In the genomic region with DNA sequence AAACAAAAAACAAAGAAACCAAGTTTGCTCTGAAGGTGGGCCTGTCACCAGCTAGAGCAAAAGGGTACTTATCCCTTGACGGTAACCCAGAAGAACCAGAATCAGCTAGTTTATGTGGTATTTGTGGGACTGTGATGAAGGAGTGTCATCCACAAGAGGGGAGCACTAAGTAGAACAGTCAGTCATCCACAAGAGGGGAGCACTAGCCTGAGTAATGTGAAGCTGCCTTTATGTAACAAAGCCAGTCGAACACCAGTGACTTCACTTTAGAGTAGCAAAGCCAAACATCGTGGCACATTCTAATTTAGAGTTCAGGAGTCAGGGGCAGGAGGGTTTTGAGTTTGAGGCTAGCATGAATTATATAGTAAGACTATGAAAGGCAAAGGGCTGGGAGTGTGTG, we compare ENCODE assay signal across 12 mouse cellular contexts. TPM values are rescaled to one million over a fixed set of nuclear protein-coding genes. Genes with fewer than 3 reads are reported as not detected.
DNase-seq lines count a peak whose midpoint lies in the region; TF ChIP-seq lines count a peak whose summit lies in the region.
"Had no signal": no experiment of that assay in that cellular context is flagged by ENCODE, and none has a peak within 500 bp of the region (broad histone marks: within the 10 kb centered on the region; RNA-seq: fewer than 3 reads in every experiment).

No protein-coding gene starts in this region.

- H3K36me3 ChIP-seq in thymus, adult 2 months (ENCODE audit: control insufficient read depth, insufficient read depth, low read length): no peaks in the 10 kb centered on the region
- H3K36me3 ChIP-seq: liver, embryonic 13.5 days had no signal

- 68% methylated on average over 3 of the region's 3 CpGs for WGBS in thymus, adult 2 months

- peak; percentile 19 for DNase-seq in adrenal gland, postnatal 10 days
- no peak for DNase-seq in adrenal gland, adult 8-10 months
- peak; percentile 53 to 59 for DNase-seq in layer of hippocampus, adult 2 months (ENCODE audit: low spot score in 2 of 2)
- DNase-seq in layer of hippocampus, adult 9-10 months (ENCODE audit: low spot score): no peak
- peak; percentile 36 for DNase-seq in Muller cell, postnatal 12 days (ENCODE audit: inconsistent ontology term)
- DNase-seq in kidney, postnatal 10 days: peak; percentile 42
- DNase-seq in thymus, adult 2 months: no peak
- no peak for DNase-seq in testis, postnatal 10 days (ENCODE audit: low spot score)
- DNase-seq: liver, embryonic 13.5 days had no signal

- no peak for TF ChIP-seq POLR2A in thymus, adult 2 months (IDR thresholded peaks at IDR 0.05; ENCODE audit: control insufficient read depth, extremely low read depth, insufficient read depth, low read length, poor library complexity)

- H3K4me1 ChIP-seq in thymus, adult 2 months (replicated peaks; ENCODE audit: control insufficient read depth, insufficient read depth, low read length): peaks cover 18% of the 10 kb centered on the region

- H3K4me3 ChIP-seq in layer of hippocampus, adult 2 months: no peak overlapping the region
- H3K4me3 ChIP-seq in thymus, adult 2 months (ENCODE audit: control insufficient read depth, insufficient read depth, low read length): no peak overlapping the region
- H3K4me3 ChIP-seq: liver, embryonic 13.5 days had no signal

- H3K27ac ChIP-seq in layer of hippocampus, adult 2 months: peak overlapping the region; percentile 53; the same call in 1 of the 2 replicates
- no peak overlapping the region for H3K27ac ChIP-seq in thymus, adult 2 months (ENCODE audit: control insufficient read depth, insufficient read depth, low read length)

- no peaks in the 10 kb centered on the region for H3K27me3 ChIP-seq in thymus, adult 2 months (ENCODE audit: control insufficient read depth, insufficient read depth, low read length)
- H3K27me3 ChIP-seq: liver, embryonic 13.5 days had no signal

- peak; percentile 71 for TF ChIP-seq CTCF in layer of hippocampus, adult 2 months (conservative IDR thresholded peaks at IDR 0.05)
- no peak for TF ChIP-seq CTCF in thymus, adult 2 months (IDR thresholded peaks at IDR 0.05; ENCODE audit: borderline replicate concordance, control insufficient read depth, extremely low read depth, insufficient read depth, low read length, poor library complexity)

RNA-seq across cellular contexts. Expression of gene Phxr2, which starts 40.3 kb away (rescaled TPM):
- total RNA-seq in adrenal gland, postnatal 10 days (2021): not detected
- not detected for total RNA-seq in adrenal gland, adult 8-10 months (2022)
- not detected for total RNA-seq in layer of hippocampus, adult 2 months (2021)
- polyA plus RNA-seq in thymus, adult 2 months (2012; rRNA removed): 0.57 and 0.74 TPM in 2 replicates
- total RNA-seq: hematopoietic stem cell, adult 5-6 weeks; layer of hippocampus, postnatal 14 days had no signal
- polyA plus RNA-seq: liver, embryonic 13.5 days; midbrain, embryonic 16.5 days had no signal

RNA-seq across cellular contexts. Expression of gene Galnt4, which starts 58.4 kb away (rescaled TPM):
- 1 to 10 TPM; 7.1 to 7.5 TPM for total RNA-seq in adrenal gland, postnatal 10 days (2021)
- 1 to 10 TPM; 7.0 to 7.6 (median 7.2) TPM for total RNA-seq in adrenal gland, adult 8-10 months (2022)
- total RNA-seq in layer of hippocampus, adult 2 months (2021): 1 to 10 TPM; 3.6 to 3.9 TPM
- 4.2 and 4.6 TPM in 2 replicates for polyA plus RNA-seq in thymus, adult 2 months (2012; rRNA removed)

RNA-seq across cellular contexts. Expression of gene Poc1b, which starts 59.6 kb away (rescaled TPM):
- 10 to 100 TPM; 10.3 to 12.6 TPM for total RNA-seq in adrenal gland, postnatal 10 days (2021)
- total RNA-seq in adrenal gland, adult 8-10 months (2022): 10 to 100 TPM; 12.4 to 23.8 (median 18.0) TPM
- total RNA-seq in layer of hippocampus, adult 2 months (2021): 1 to 10 TPM; 6.0 to 6.1 TPM
- 11.0 and 11.4 TPM in 2 replicates for polyA plus RNA-seq in thymus, adult 2 months (2012; rRNA removed)

Comparison
In these comparisons a context has a peak if more than half of its experiments do, and no peak if none do; other contexts are left out.
1. DNase-seq: peak in adrenal gland, postnatal 10 days (single experiment), layer of hippocampus, adult 2 months (2 of 2), Muller cell, postnatal 12 days (single experiment) and kidney, postnatal 10 days (single experiment); none in adrenal gland, adult 8-10 months (single experiment), layer of hippocampus, adult 9-10 months (single experiment), thymus, adult 2 months (single experiment) and testis, postnatal 10 days (single experiment).